Mouse (Mus musculus): ENCODE measurements at regions not wholly inside any gene's neighbourhood (a gene's known extent, or its start where the extent isn't known, plus 50 kb on each side); places are given as distances from the start of the nearest gene placed in this dataset.

DNA sequence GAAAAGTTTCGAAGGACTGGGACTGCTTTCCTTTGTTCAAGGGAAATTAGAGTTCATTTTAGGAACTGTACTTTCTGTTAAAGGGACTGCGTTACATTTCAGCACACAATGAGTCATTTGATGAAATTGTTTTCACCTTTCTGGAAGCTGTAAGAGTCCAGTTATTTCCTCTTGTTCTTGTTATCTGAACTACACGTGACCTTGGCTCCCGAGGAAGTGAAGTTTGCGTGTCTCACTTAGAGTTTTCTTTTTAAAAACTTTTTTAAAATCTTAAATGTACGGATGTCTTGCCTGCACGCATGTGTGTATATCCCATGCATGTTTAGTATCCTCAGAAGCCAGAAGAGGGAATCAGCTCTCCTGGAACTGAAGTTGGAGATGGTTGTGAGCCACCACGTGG lies 52.6 kb upstream of the Fxr1 start:
- TF ChIP-seq CTCF (IDR thresholded peaks at IDR 0.05; ENCODE audit: insufficient read depth, low read length) (no peak), POLR2A (IDR thresholded peaks at IDR 0.05; ENCODE audit: borderline replicate concordance, extremely low read depth, low read depth, low read length) (no peak)
